Mouse (Mus musculus) testis, adult 2 months (tissue): Measurements from ENCODE around the gene St7. TPM values are rescaled to one million over a fixed set of nuclear protein-coding genes. Genes with fewer than 3 reads are reported as not detected.

Experiments
- H3K27ac ChIP-seq: fragments of 200-500 bp; 2 replicates; pipeline ENCODE4 v1.5.1; 2012; ENCODE audit warnings: low read depth, low read length; ENCODE audit not compliant: control insufficient read depth, insufficient read depth
- H3K27me3 ChIP-seq: fragments of 200-500 bp; 2 replicates; pipeline ENCODE4 v1.6.1; 2012; ENCODE audit warnings: mild to moderate bottlenecking, low read length, moderate library complexity; ENCODE audit not compliant: control insufficient read depth, insufficient read depth
- H3K36me3 ChIP-seq: fragments of 200-500 bp; 2 replicates; pipeline ENCODE4 v1.6.1; 2012; ENCODE audit warnings: mild to moderate bottlenecking, low read length; ENCODE audit not compliant: control insufficient read depth, insufficient read depth
- H3K4me1 ChIP-seq: fragments of 200-500 bp; 2 replicates; pipeline ENCODE4 v1.6.1; 2012; ENCODE audit warnings: low read length; ENCODE audit not compliant: control insufficient read depth, insufficient read depth
- H3K4me3 ChIP-seq: fragments of 200-500 bp; 2 replicates; pipeline ENCODE4 v1.5.1; 2012; ENCODE audit warnings: low read depth, mild to moderate bottlenecking, low read length, moderate library complexity, mixed read lengths; ENCODE audit not compliant: control insufficient read depth
- CTCF ChIP-seq: fragments of 200-500 bp; IDR thresholded peaks from 2 replicates; pipeline ENCODE4 v1.5.1; 2012; ENCODE audit warnings: low read depth, mild to moderate bottlenecking, inconsistent platforms, low read length, moderate library complexity; ENCODE audit not compliant: control insufficient read depth, insufficient read depth, insufficient replicate concordance
- POLR2A ChIP-seq: fragments of 200-500 bp; IDR thresholded peaks from 2 replicates; pipeline ENCODE4 v1.6.1; 2012; ENCODE audit warnings: low read depth, mild to moderate bottlenecking, inconsistent platforms, low read length, moderate library complexity; ENCODE audit not compliant: control insufficient read depth
- polyA plus RNA-seq: library from polyadenylated mRNA; depleted of rRNA; stranded (reverse); fragments of >200 nt; gene quantifications from 2 replicates; pipeline ENCODE4 v1.2.3, GENCODE M21; 2012

The St7 gene
- polyA plus RNA-seq, 1 experiment, result 16.1 TPM

- Histone ChIP-seq H3K27ac (no peak overlapping the region), H3K36me3 (no peaks in the 10 kb centered on the region), H3K4me1 (no peaks in the 10 kb centered on the region), H3K27me3 (no peaks in the 10 kb centered on the region), H3K4me3 (no peak overlapping the region)
- TF ChIP-seq CTCF (no peak), POLR2A (no peak)
Observed at GRCm38 (mm10) chr6:17867796-17868195, 175.1 kb downstream of the St7 start.

GRCm38 (mm10) chr6:17871831-17872372, 179.2 kb downstream of the St7 start:
- Histone ChIP-seq H3K27me3 (no peaks in the 10 kb centered on the region), H3K4me1 (no peaks in the 10 kb centered on the region), H3K36me3 (no peaks in the 10 kb centered on the region), H3K27ac (no peak overlapping the region), H3K4me3 (no peak overlapping the region)
- TF ChIP-seq POLR2A, result no peak
- TF ChIP-seq CTCF, result no peak

- Histone ChIP-seq H3K27me3 (no peaks in the 10 kb centered on the region), H3K4me3 (no peak overlapping the region), H3K4me1 (no peaks in the 10 kb centered on the region), H3K36me3 (no peaks in the 10 kb centered on the region), H3K27ac (no peak overlapping the region)
- TF ChIP-seq CTCF (no peak), POLR2A (no peak)
Observed at GRCm38 (mm10) chr6:17875606-17876005, 182.9 kb downstream of the St7 start.

GRCm38 (mm10) chr6:17876023-17876613, 183.4 kb downstream of the St7 start:
- no peaks in the 10 kb centered on the region for H3K4me1 ChIP-seq

GRCm38 (mm10) chr6:17876670-17877179, 184.0 kb downstream of the St7 start:
- Histone ChIP-seq H3K27ac (no peak overlapping the region), H3K4me1 (no peaks in the 10 kb centered on the region)

More at GRCm38 (mm10) chr6:17876023-17876613, 183.4 kb downstream of the St7 start:
- TF ChIP-seq CTCF (no peak), POLR2A (no peak)
- Histone ChIP-seq H3K27me3 (no peaks in the 10 kb centered on the region), H3K27ac (no peak overlapping the region), H3K4me3 (no peak overlapping the region), H3K36me3 (no peaks in the 10 kb centered on the region)

GRCm38 (mm10) chr6:17882943-17883342, 190.2 kb downstream of the St7 start:
- TF ChIP-seq CTCF, result no peak
- TF ChIP-seq POLR2A, result no peak
- H3K4me3 ChIP-seq, result no peak overlapping the region
- no peak overlapping the region for H3K27ac ChIP-seq
- no peaks in the 10 kb centered on the region for H3K36me3 ChIP-seq
- no peaks in the 10 kb centered on the region for H3K27me3 ChIP-seq
- no peaks in the 10 kb centered on the region for H3K4me1 ChIP-seq

More at GRCm38 (mm10) chr6:17876670-17877179, 184.0 kb downstream of the St7 start:
- Histone ChIP-seq H3K36me3 (no peaks in the 10 kb centered on the region), H3K4me3 (no peak overlapping the region), H3K27me3 (no peaks in the 10 kb centered on the region)
- TF ChIP-seq CTCF (no peak), POLR2A (no peak)

GRCm38 (mm10) chr6:17887765-17888164, 195.0 kb downstream of the St7 start:
- H3K27ac ChIP-seq, result no peak overlapping the region
- no peaks in the 10 kb centered on the region for H3K27me3 ChIP-seq
- H3K4me1 ChIP-seq, result no peaks in the 10 kb centered on the region
- TF ChIP-seq CTCF, result no peak
- no peak for TF ChIP-seq POLR2A
- H3K4me3 ChIP-seq, result no peak overlapping the region
- H3K36me3 ChIP-seq, result no peaks in the 10 kb centered on the region
